Mouse (Mus musculus) lung, embryonic 15.5 days (tissue): ENCODE data around the gene Gast. TPM values are rescaled to one million over a fixed set of nuclear protein-coding genes. Genes with fewer than 3 reads are reported as not detected.
"Not testable (repeated sequence)": the region's sequence is repeated elsewhere in the genome, so short reads cannot be mapped to it uniquely, and the experiment has no call there.

ENCODE experiments used
- ATAC-seq: fragments of 200-750 bp; cut with Nextera tagmentation; 2 replicates; pipeline ENCODE4 v1.8.0; 2017; ENCODE audit warnings: moderate number of reproducible peaks, borderline replicate concordance; ENCODE audit not compliant: low FRiP score, low TSS enrichment; ENCODE audit errors: extremely low read depth
- H3K27ac ChIP-seq: fragments of 300-500 bp; sonication (generic); 2 replicates; pipeline ENCODE4 v1.5.1; 2015; ENCODE audit warnings: moderate library complexity, mild to moderate bottlenecking, inconsistent platforms
- H3K27me3 ChIP-seq: fragments of 300-500 bp; sonication (generic); 2 replicates; pipeline ENCODE4 v1.6.1; 2015; ENCODE audit warnings: inconsistent platforms
- H3K36me3 ChIP-seq: fragments of 300-500 bp; sonication (generic); 2 replicates; pipeline ENCODE4 v1.6.1; 2015; ENCODE audit warnings: inconsistent platforms
- H3K4me1 ChIP-seq: fragments of 300-500 bp; sonication (generic); 2 replicates; pipeline ENCODE4 v1.6.1; 2015; ENCODE audit warnings: inconsistent platforms
- H3K4me2 ChIP-seq: fragments of 300-500 bp; sonication (generic); 2 replicates; pipeline ENCODE4 v1.6.1; 2015; ENCODE audit warnings: inconsistent platforms, mild to moderate bottlenecking, moderate library complexity
- H3K4me3 ChIP-seq: fragments of 300-500 bp; sonication (generic); 2 replicates; pipeline ENCODE4 v1.5.1; 2015; ENCODE audit warnings: mild to moderate bottlenecking, inconsistent platforms
- H3K9ac ChIP-seq: fragments of 300-500 bp; sonication (generic); 2 replicates; pipeline ENCODE4 v1.6.1; 2015; ENCODE audit warnings: inconsistent platforms
- H3K9me3 ChIP-seq: fragments of 300-500 bp; sonication (generic); 2 replicates; pipeline ENCODE4 v1.6.1; 2016; ENCODE audit warnings: inconsistent platforms
- WGBS: fragments of 180-500 bp; shearing (Covaris S2); methylation state at CpG from one replicate; pipeline ENCODE4 v1.1.7; 2015; 5-methylcytosine and 5-hydroxymethylcytosine counted together
- polyA plus RNA-seq: library from polyadenylated mRNA; unstranded; fragments of >200 nt; fragmentation: Nextera tagmentation; extraction: Ambion mirVana; gene quantifications from 2 replicates; pipeline ENCODE4 v1.2.1, GENCODE M21; 2015

Gast gene
- polyA plus RNA-seq, 1 experiment from 2014 or later = not detected

GRCm38 (mm10) chr11:100308672-100309071 lies 25.5 kb upstream of the Gast start:
- not testable (repeated sequence) for H3K9me3 ChIP-seq, ATAC-seq, H3K27me3 ChIP-seq, H3K4me1 ChIP-seq, H3K36me3 ChIP-seq, H3K27ac ChIP-seq, H3K4me2 ChIP-seq, H3K9ac ChIP-seq, H3K4me3 ChIP-seq
- 87% methylated on average over 6 of the region's 6 CpGs for WGBS

GRCm38 (mm10) chr11:100311656-100312055 lies 22.6 kb upstream of the Gast start:
- no peak overlapping the region for H3K4me3 ChIP-seq
- no peak overlapping the region for H3K4me2 ChIP-seq
- ATAC-seq = no peak
- H3K9me3 ChIP-seq = no peaks in the 10 kb centered on the region
- 0 out of 2 replicates have a peak, but pooled peaks cover 4% of the 10 kb centered on the region for H3K4me1 ChIP-seq
- no peaks in the 10 kb centered on the region for H3K27me3 ChIP-seq
- H3K9ac ChIP-seq = no peak overlapping the region
- no peak overlapping the region for H3K27ac ChIP-seq
- 42% methylated on average over 1 of the region's 1 CpGs for WGBS
- no peaks in the 10 kb centered on the region for H3K36me3 ChIP-seq

GRCm38 (mm10) chr11:100312096-100312679 lies 22.0 kb upstream of the Gast start:
- Histone ChIP-seq H3K27ac (no peak overlapping the region), H3K27me3 (no peaks in the 10 kb centered on the region), H3K9ac (no peak overlapping the region; the same call in 1 of the 2 replicates), H3K4me3 (no peak overlapping the region), H3K9me3 (no peaks in the 10 kb centered on the region), H3K4me1 (0 out of 2 replicates have a peak, but pooled peaks cover 4% of the 10 kb centered on the region), H3K36me3 (no peaks in the 10 kb centered on the region), H3K4me2 (no peak overlapping the region)
- WGBS = 21% methylated on average over 5 of the region's 5 CpGs
- ATAC-seq = 0 out of 2 replicates have a peak, but pooled peaks have one; percentile 31

- Histone ChIP-seq H3K27ac (no peak overlapping the region), H3K27me3 (no peaks in the 10 kb centered on the region), H3K36me3 (no peaks in the 10 kb centered on the region), H3K4me3 (no peak overlapping the region), H3K9me3 (no peaks in the 10 kb centered on the region), H3K4me2 (no peak overlapping the region), H3K9ac (no peak overlapping the region), H3K4me1 (0 out of 2 replicates have a peak, but pooled peaks cover 4% of the 10 kb centered on the region)
- no peak for ATAC-seq
- WGBS = 90% methylated on average over 6 of the region's 6 CpGs
Measured at GRCm38 (mm10) chr11:100313424-100313823, 20.8 kb upstream of the Gast start.

- ATAC-seq = no peak
- Histone ChIP-seq H3K4me2 (no peak overlapping the region), H3K27me3 (no peaks in the 10 kb centered on the region), H3K9me3 (no peaks in the 10 kb centered on the region), H3K4me1 (peaks cover 4% of the 10 kb centered on the region; the same call in 1 of the 2 replicates), H3K27ac (no peak overlapping the region), H3K9ac (no peak overlapping the region), H3K4me3 (no peak overlapping the region), H3K36me3 (no peaks in the 10 kb centered on the region)
- WGBS = 89% methylated on average over 5 of the region's 5 CpGs
Measured at GRCm38 (mm10) chr11:100315439-100315838, 18.8 kb upstream of the Gast start.

GRCm38 (mm10) chr11:100317826-100318380 lies 16.3 kb upstream of the Gast start:
- Histone ChIP-seq H3K9me3 (no peaks in the 10 kb centered on the region), H3K9ac (no peak overlapping the region), H3K27me3 (no peaks in the 10 kb centered on the region), H3K4me3 (no peak overlapping the region), H3K4me1 (peaks cover 4% of the 10 kb centered on the region; the same call in 1 of the 2 replicates), H3K36me3 (peaks cover 19% of the 10 kb centered on the region), H3K4me2 (no peak overlapping the region), H3K27ac (no peak overlapping the region)
- ATAC-seq = no peak
- 26% methylated on average over 6 of the region's 6 CpGs for WGBS

- Histone ChIP-seq H3K36me3 (peaks cover 19% of the 10 kb centered on the region), H3K27ac (peak overlapping the region; percentile 64; the same call in 1 of the 2 replicates), H3K4me3 (peak overlapping the region; percentile 84), H3K9ac (0 out of 2 replicates have a peak overlapping the region, but pooled peaks have one; percentile 43), H3K9me3 (no peaks in the 10 kb centered on the region), H3K4me1 (peaks cover 4% of the 10 kb centered on the region; the same call in 1 of the 2 replicates), H3K27me3 (no peaks in the 10 kb centered on the region), H3K4me2 (peak overlapping the region; percentile 76)
- ATAC-seq = no peak
- WGBS = 75% methylated on average over 10 of the region's 10 CpGs
Measured at GRCm38 (mm10) chr11:100318529-100319451, 15.4 kb upstream of the Gast start.

GRCm38 (mm10) chr11:100319492-100320171 lies 14.6 kb upstream of the Gast start, which contains the start of gene Eif1:
Gene Eif1 (plus strand): TSS chr11:100319885.
- WGBS = 1% methylated on average over 58 of the region's 58 CpGs

GRCm38 (mm10) chr11:100320172-100320630 lies 14.0 kb upstream of the Gast start:
- Histone ChIP-seq H3K9me3 (no peaks in the 10 kb centered on the region), H3K4me1 (peaks cover 4% of the 10 kb centered on the region; the same call in 1 of the 2 replicates), H3K4me3 (peak overlapping the region; percentile 84), H3K4me2 (peak overlapping the region; percentile 76), H3K27ac (peak overlapping the region; percentile 99), H3K27me3 (no peaks in the 10 kb centered on the region), H3K36me3 (peaks cover 19% of the 10 kb centered on the region), H3K9ac (peak overlapping the region; percentile 99)
- ATAC-seq = peak; percentile 90
- WGBS = under 1% methylated on average over 39 of the region's 40 CpGs

More at GRCm38 (mm10) chr11:100319492-100320171, 14.6 kb upstream of the Gast start, which contains the start of gene Eif1:
- H3K27ac ChIP-seq = peak within 1 kb of the TSS; percentile 99
- no peaks in the 10 kb centered on the region for H3K9me3 ChIP-seq
- H3K27me3 ChIP-seq = no peaks in the 10 kb centered on the region
- H3K4me3 ChIP-seq = peak within 1 kb of the TSS; percentile 84
- H3K4me1 ChIP-seq = peaks cover 4% of the 10 kb centered on the region; the same call in 1 of the 2 replicates
- ATAC-seq = peak; percentile 94
- H3K4me2 ChIP-seq = peak within 1 kb of the TSS; percentile 76
- H3K9ac ChIP-seq = peak within 1 kb of the TSS; percentile 99
- peaks cover 19% of the 10 kb centered on the region for H3K36me3 ChIP-seq

- H3K27ac ChIP-seq = peak overlapping the region; percentile 99
Measured at GRCm38 (mm10) chr11:100320701-100321410, 13.4 kb upstream of the Gast start.

More at GRCm38 (mm10) chr11:100320701-100321410, 13.4 kb upstream of the Gast start:
- H3K4me3 ChIP-seq = peak overlapping the region; percentile 84
- not testable (repeated sequence) for H3K4me1 ChIP-seq, ATAC-seq, H3K9me3 ChIP-seq, H3K27me3 ChIP-seq
- peaks cover 19% of the 10 kb centered on the region for H3K36me3 ChIP-seq
- H3K9ac ChIP-seq = peak overlapping the region; percentile 99
- WGBS = 17% methylated on average over 11 of the region's 11 CpGs
- peak overlapping the region; percentile 76 for H3K4me2 ChIP-seq
